Mouse (Mus musculus) ZHBTc4 (cell line): ENCODE results near the gene Rrm1.
A peak's percentile ranks its signal among the peaks of the same experiment; 100 is the strongest.
"Not testable (repeated sequence)": the region's sequence is repeated elsewhere in the genome, so short reads cannot be mapped to it uniquely, and the experiment has no call there.

ENCODE experiments used
- DNase-seq: peaks from one replicate; pipeline ENCODE4 v3.0.0-alpha.2; 2011; ENCODE audit warnings: low read depth, low spot score

The Rrm1 gene

DNA sequence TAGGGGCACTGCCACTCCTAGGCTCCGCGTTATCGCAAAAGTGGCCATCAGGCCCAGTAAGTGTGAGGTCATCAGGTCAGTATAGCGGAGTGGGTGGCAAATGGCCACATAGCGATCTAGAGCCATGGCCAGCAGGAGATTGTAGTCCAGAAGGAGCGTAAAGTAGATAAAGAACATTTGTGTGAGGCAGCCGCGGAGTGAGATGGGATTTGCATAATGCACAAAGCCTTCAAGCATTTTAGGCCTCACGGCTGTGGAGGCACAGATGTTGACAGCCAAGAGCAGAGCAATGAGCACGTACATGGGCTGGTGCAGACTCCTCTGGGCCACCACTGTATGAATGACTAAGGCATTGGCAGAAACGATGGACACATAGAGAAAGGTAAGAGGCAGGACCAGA, 35.9 kb downstream of the Rrm1 start:
- no peak for DNase-seq

- peak; percentile 21 for DNase-seq
These were observed 36.9 kb downstream of the Rrm1 start for GRCm38 (mm10) chr7:102478425-102478824.

DNA sequence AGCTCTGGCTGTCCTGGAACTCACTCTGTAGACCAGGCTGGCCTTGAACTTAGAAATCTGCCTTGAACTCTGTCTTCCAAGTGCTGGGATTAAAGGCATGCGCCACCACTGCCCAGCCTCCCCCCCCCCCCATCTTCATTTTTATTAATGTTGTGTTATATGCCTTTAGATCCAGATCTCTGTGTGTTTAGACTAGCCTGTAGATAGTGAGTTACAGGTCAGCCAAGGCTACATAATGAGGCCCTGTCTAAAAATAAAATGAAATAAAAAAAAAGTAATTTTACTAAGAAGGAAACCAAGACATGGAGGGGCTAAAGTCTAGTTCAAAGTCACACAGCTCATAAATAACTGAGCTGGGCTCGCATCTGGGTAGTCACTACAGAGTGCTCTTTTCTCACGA, 37.4 kb downstream of the Rrm1 start:
- no peak for DNase-seq

GRCm38 (mm10) chr7:102479368-102480078, 38.0 kb downstream of the Rrm1 start:
- peak; percentile 83 for DNase-seq

DNA sequence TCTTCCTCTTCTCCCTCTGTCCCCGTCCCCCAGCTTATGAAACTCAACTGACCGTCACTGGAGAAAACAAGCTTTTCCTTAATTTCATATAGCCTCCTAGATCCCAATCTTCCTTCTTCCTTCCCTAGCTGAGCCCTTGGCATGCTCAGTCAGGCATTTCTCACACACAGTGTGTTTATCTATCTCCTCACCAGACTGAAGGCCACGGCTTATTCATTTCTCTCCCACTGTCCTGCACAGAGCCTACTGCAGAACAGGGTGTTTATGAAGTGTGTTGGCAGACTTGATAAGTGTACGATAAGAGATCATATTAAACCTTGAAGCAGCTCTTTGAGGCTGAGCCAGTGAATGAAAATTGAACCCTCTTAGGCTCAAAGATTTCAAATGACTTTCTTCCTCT, 39.3 kb downstream of the Rrm1 start:
- no peak for DNase-seq

- no peak for DNase-seq
These were observed 40.1 kb downstream of the Rrm1 start, which contains the start of gene Olfr543 for GRCm38 (mm10) chr7:102481579-102481978. Gene Olfr543, minus strand, starts transcription at chr7:102481679.

GRCm38 (mm10) chr7:102483665-102484064, 42.2 kb downstream of the Rrm1 start:
- DNase-seq, result no peak

GRCm38 (mm10) chr7:102484766-102485165, 43.3 kb downstream of the Rrm1 start:
- not testable (repeated sequence) for DNase-seq

GRCm38 (mm10) chr7:102486105-102486504, 44.6 kb downstream of the Rrm1 start:
- DNase-seq, result no peak

DNA sequence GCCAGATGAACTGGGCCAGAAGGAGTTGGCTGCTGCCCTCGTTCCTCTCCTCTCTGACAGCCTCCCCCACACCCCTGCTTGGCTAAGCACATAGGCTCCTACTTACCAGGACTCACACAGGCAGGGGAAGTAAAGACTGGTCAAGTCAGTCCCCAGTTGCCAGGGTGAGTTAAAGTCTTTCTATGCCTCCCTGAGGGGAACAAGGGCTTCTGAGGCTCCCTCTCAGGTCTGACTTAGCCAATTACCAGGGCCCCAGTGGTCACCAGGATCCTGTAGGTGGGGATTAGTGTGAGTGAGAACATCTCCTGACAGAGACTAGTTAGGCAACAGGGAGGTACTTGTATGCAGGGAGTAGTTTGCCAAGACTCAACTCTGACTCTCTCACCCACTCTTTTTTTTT, 46.7 kb downstream of the Rrm1 start, which contains the start of gene Olfr544:
Gene Olfr544 (minus strand): TSS at position 153 of the 400 bp plus-strand sequence.
- no peak for DNase-seq

DNA sequence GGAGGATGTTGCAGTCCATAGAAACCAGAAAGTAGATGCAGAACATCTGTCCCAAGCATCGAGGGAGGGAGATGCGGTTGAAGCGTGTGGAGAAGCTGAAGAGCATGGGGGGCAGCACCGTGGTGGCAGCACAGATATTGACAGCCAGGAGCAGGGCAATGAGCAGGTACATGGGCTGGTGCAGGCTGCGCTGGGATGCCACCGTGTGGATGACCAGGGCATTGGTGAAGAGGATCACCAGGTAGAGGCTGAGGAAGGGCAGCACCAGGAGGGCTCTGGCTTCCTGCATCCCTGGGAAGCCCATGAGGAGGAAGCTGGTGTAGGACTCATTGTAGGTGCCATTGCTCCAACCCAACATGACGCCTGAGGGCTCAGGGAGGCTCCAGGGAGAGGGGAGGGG, 52.9 kb downstream of the Rrm1 start:
- not testable (repeated sequence) for DNase-seq

GRCm38 (mm10) chr7:102499473-102499872, 58.0 kb downstream of the Rrm1 start, which contains the start of gene Olfr545:
Gene Olfr545, minus strand, starts transcription at chr7:102499573.
- no peak for DNase-seq

DNA sequence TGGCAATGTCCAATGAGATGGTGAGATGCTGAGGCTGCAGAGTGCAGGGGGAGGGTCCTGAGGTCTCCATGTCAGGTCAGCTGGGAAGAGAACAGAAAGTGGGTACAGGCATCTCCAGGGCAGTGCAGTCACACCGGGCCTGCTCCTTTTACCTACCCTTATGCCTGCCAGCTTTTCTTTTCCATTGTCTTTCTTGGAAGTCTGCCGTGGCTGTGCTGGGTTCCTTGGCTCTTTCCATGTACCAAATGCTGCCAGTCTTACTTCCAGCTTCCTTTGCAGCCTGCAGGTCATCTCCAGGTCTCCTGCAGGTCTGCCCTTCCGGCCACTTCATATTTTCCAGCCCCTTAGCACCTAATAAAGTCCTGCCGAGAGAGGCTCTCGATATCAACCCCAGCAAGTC, 60.5 kb downstream of the Rrm1 start:
- no peak for DNase-seq

DNA sequence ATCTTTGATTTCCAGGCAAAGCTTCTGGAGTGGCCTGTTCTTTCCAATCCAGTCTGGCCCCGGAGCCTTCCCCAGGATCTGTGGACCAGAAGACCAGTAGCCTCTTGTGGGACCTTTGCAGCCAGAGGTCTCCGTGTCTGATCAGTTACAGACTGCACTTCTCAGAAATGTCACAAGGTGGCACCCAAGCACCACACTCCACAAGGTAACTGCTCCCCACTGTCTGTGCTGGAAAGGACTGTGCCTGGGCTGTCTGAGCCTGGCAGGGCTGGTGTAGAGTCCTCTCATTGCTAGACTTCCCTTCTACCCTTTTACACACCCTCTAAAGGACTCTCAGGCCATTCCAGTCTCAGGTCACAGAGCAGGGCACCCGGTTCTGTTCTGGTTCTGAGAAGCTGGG, 65.4 kb downstream of the Rrm1 start:
- DNase-seq, result peak; percentile 81

DNA sequence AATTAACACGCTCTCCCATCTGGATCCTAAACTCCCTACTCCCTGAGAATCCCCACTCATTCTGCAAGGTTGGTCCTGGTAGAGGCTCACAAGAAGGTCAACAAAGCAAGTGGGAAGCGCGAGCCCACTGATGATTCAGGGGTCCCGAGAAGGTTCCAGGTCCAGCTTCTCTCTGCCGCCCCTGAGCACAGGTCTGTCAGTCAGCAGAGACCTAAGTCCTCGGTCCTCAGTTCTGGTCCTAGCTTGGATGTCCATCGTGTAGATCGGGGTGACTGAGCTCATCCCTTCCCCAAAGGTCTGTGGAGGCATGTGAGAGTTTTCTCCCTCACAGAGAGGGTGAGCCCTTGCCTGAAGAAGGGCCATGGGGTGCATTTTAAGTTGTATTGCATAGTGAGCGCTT, 66.6 kb downstream of the Rrm1 start:
- no peak for DNase-seq

GRCm38 (mm10) chr7:102508666-102509065, 67.2 kb downstream of the Rrm1 start:
- DNase-seq, result no peak

GRCm38 (mm10) chr7:102509726-102510125, 68.2 kb downstream of the Rrm1 start:
- DNase-seq, result no peak

DNA sequence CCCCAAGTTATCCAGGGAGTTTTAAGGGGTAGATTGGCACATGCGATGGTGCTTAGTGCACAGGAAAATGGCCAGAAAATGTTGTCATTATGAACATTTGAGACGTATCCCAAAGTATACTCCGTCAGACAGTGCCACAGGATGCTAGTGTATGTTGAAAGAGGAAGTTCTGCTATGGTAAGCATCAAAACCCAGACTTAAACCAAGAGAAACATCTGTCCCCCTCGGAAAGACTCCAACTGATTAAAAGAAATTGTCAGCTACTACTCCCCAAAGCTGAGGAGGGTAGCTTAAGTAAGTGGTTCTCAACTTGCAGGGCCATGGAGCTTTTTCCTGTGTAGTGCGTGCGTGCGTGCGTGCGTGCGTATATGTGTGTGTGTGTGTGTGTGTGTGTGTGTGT, 70.4 kb downstream of the Rrm1 start:
- DNase-seq, result no peak

DNA sequence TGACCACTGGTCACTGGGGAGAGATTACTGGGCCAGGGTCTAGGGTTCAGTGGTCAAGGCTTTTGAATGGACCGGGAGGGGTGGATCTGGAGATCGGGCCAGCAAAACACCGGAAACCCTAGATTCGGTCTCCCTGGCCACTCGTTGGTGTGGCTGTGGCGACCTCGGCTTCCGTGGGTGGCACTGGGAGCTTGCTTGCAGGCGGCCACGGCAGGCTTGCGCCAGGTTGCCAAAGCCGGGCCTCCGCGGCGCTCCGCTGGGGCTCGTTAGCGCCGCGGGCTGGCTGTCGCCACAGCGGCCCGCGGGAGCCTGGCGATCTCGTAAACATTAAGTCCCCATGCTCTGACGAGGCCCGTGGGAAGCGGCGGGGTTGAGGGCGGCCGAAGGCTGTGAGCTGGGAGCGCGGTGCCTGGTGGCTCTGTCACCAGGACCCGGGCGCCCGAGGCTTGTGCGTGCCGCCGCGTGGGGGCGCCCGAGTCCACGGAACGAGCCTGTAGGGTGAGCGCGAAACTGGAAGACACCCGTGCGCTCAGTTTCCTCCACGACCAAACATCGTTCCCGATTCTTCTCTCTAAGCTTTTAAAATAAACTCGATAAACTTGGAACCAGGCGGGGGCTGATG, 71.4 kb downstream of the Rrm1 start:
- peak; percentile 95 for DNase-seq

- no peak for DNase-seq
These were observed 72.6 kb downstream of the Rrm1 start for GRCm38 (mm10) chr7:102514144-102514543.

- no peak for DNase-seq
These were observed 75.0 kb downstream of the Rrm1 start for GRCm38 (mm10) chr7:102516261-102517050.

DNA sequence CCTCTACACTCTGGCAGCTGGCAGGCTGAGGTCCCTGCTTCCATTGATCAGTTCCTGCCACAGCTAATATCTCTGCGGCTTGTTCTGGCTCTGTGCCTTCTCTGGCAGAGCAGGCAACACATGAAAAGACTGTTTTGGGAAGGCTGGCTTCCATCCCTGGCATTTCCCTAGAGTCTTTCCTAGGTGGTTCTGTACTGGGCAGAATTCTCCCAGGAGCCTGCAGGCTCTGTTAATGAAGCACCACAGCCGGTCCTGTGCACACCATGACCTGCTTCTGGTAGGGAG, 75.5 kb downstream of the Rrm1 start:
- no peak for DNase-seq
